18 mouse cellular contexts compared by ENCODE assay signal in genomic region chr9:27801807-27802206, GRCm38 (mm10). TPM values are rescaled to one million over a fixed set of nuclear protein-coding genes. Genes with fewer than 3 reads are reported as not detected.
"Had no signal": no experiment of that assay in that cellular context is flagged by ENCODE, and none has a peak within 500 bp of the region (broad histone marks: within the 10 kb centered on the region; RNA-seq: fewer than 3 reads in every experiment).

No protein-coding gene starts in this region.

- H3K4me2 ChIP-seq: liver, embryonic 12.5 days; midbrain, embryonic 12.5 days; neural tube, embryonic 13.5 days; neural tube, embryonic 15.5 days had no signal

- H3K4me1 ChIP-seq: liver, embryonic 12.5 days; midbrain, embryonic 10.5 days; midbrain, embryonic 12.5 days; neural tube, embryonic 13.5 days; neural tube, embryonic 15.5 days had no signal

- H3K9me3 ChIP-seq: midbrain, embryonic 10.5 days; midbrain, embryonic 12.5 days; neural tube, embryonic 13.5 days; neural tube, embryonic 15.5 days had no signal

- H3K9ac ChIP-seq: liver, embryonic 12.5 days; liver, embryonic 14.5 days; midbrain, embryonic 12.5 days; neural tube, embryonic 13.5 days; neural tube, embryonic 15.5 days had no signal

- ATAC-seq: liver, embryonic 12.5 days; lung, postnatal 0 days; midbrain, embryonic 16.5 days had no signal

- H3K27ac ChIP-seq: liver, embryonic 12.5 days; liver, embryonic 14.5 days; midbrain, embryonic 10.5 days; midbrain, embryonic 12.5 days; neural tube, embryonic 13.5 days; neural tube, embryonic 15.5 days had no signal

- H3K27me3 ChIP-seq: liver, embryonic 12.5 days; midbrain, embryonic 12.5 days; neural tube, embryonic 13.5 days; neural tube, embryonic 15.5 days had no signal

- DNase-seq: midbrain, embryonic 14.5 days; retina, postnatal 1 day; right cerebral cortex, adult 18-20 months; right cerebral cortex, postnatal 25 days; right cerebral cortex, postnatal 4 days; spleen, adult 18-20 months; thymus, adult 2 months; thymus, postnatal 25 days; thymus, postnatal 4 days had no signal

- H3K36me3 ChIP-seq: liver, embryonic 12.5 days; midbrain, embryonic 10.5 days; midbrain, embryonic 12.5 days; neural tube, embryonic 13.5 days; neural tube, embryonic 15.5 days had no signal

- H3K4me3 ChIP-seq: liver, embryonic 12.5 days; midbrain, embryonic 10.5 days; midbrain, embryonic 12.5 days; myocyte; neural tube, embryonic 13.5 days; neural tube, embryonic 15.5 days had no signal

RNA-seq across cellular contexts. Expression of gene Opcml, which starts 11.2 kb away (rescaled TPM):
- polyA plus RNA-seq: myocyte had no signal
